Mouse (Mus musculus) ES-Bruce4 (cell line): Measurements from ENCODE around the gene Grb2. TPM values are rescaled to one million over a fixed set of nuclear protein-coding genes. Genes with fewer than 3 reads are reported as not detected.
A peak's percentile ranks its signal among the peaks of the same experiment; 100 is the strongest.

Experiments used
- H3K27ac ChIP-seq: 2 replicates; pipeline ENCODE4 v1.5.1; 2012; ENCODE audit warnings: low read length, inconsistent platforms; ENCODE audit not compliant: insufficient read depth
- H3K27me3 ChIP-seq: 2 replicates; pipeline ENCODE4 v1.6.1; 2012; ENCODE audit warnings: mild to moderate bottlenecking, low read length, inconsistent platforms; ENCODE audit not compliant: control insufficient read depth, poor library complexity, insufficient read depth, severe bottlenecking
- H3K36me3 ChIP-seq: 2 replicates; pipeline ENCODE4 v1.6.1; 2012; ENCODE audit warnings: inconsistent platforms, mild to moderate bottlenecking, low read length, moderate library complexity; ENCODE audit not compliant: control insufficient read depth, poor library complexity, insufficient read depth, severe bottlenecking
- H3K4me1 ChIP-seq: one replicate; pipeline ENCODE4 v1.8.1; 2011; ENCODE audit warnings: low read length; ENCODE audit not compliant: control insufficient read depth, insufficient read depth
- H3K4me3 ChIP-seq: 2 replicates; pipeline ENCODE4 v1.5.1; 2011; ENCODE audit warnings: low read depth, mild to moderate bottlenecking, low read length
- H3K9ac ChIP-seq: 2 replicates; pipeline ENCODE4 v1.6.1; 2012; ENCODE audit warnings: low read depth, mild to moderate bottlenecking, inconsistent platforms; ENCODE audit not compliant: poor library complexity, severe bottlenecking
- H3K9me3 ChIP-seq: replicated peaks from 2 replicates; pipeline ENCODE4 v1.6.1; 2012; ENCODE audit warnings: mild to moderate bottlenecking, low read length, inconsistent platforms; ENCODE audit not compliant: control insufficient read depth, poor library complexity, insufficient read depth, severe bottlenecking
- CTCF ChIP-seq: IDR thresholded peaks from one replicate; pipeline ENCODE4 v1.8.1; 2011; ENCODE audit warnings: low read depth, low read length
- EP300 ChIP-seq: IDR thresholded peaks from 2 replicates; pipeline ENCODE4 v1.6.1; 2011; ENCODE audit warnings: low read depth, low read length; ENCODE audit not compliant: insufficient read depth
- POLR2A ChIP-seq: IDR thresholded peaks from one replicate; pipeline ENCODE4 v1.8.1; 2011; ENCODE audit warnings: low read length; ENCODE audit not compliant: insufficient read depth
- polyA plus RNA-seq: library from polyadenylated mRNA; stranded (reverse); fragments of >200 nt; gene quantifications from 2 replicates; pipeline ENCODE4 v1.2.4, GENCODE M21; 2011; ENCODE audit warnings: low read depth; ENCODE audit not compliant: missing spikeins, insufficient read depth, insufficient read length

Grb2 gene
- polyA plus RNA-seq, 1 experiment, result 75.0 TPM

- Histone ChIP-seq H3K4me1 (peaks cover 5% of the 10 kb centered on the region), H3K9me3 (no peaks in the 10 kb centered on the region), H3K4me3 (peak overlapping the region; percentile 18), H3K27ac (peak overlapping the region; percentile 86), H3K27me3 (no peaks in the 10 kb centered on the region), H3K36me3 (0 out of 2 replicates have a peak, but pooled peaks cover 6% of the 10 kb centered on the region), H3K9ac (peak overlapping the region; percentile 62)
- no peak for TF ChIP-seq POLR2A
- TF ChIP-seq CTCF, result no peak
- TF ChIP-seq EP300, result peak; percentile 66; the same call in 1 of the 2 replicates
Measured at GRCm38 (mm10) chr11:115615108-115615825, 93.1 kb downstream of the Grb2 start.

- TF ChIP-seq POLR2A, result peak; percentile 32
- no peak for TF ChIP-seq CTCF
- TF ChIP-seq EP300, result 0 out of 2 replicates have a peak, but pooled peaks have one; percentile 3
- peak overlapping the region; percentile 86 for H3K27ac ChIP-seq
- no peaks in the 10 kb centered on the region for H3K9me3 ChIP-seq
- H3K9ac ChIP-seq, result peak overlapping the region; percentile 62
- no peaks in the 10 kb centered on the region for H3K27me3 ChIP-seq
- H3K36me3 ChIP-seq, result 0 out of 2 replicates have a peak, but pooled peaks cover 6% of the 10 kb centered on the region
- peaks cover 5% of the 10 kb centered on the region for H3K4me1 ChIP-seq
- H3K4me3 ChIP-seq, result 0 out of 2 replicates have a peak overlapping the region, but pooled peaks have one; percentile 3
Measured at GRCm38 (mm10) chr11:115614346-115615107, 93.9 kb downstream of the Grb2 start.

GRCm38 (mm10) chr11:115613138-115613945 lies 95.1 kb downstream of the Grb2 start:
- Histone ChIP-seq H3K36me3 (0 out of 2 replicates have a peak, but pooled peaks cover 6% of the 10 kb centered on the region), H3K4me3 (peak overlapping the region; percentile 64)

GRCm38 (mm10) chr11:115612410-115613137 lies 95.8 kb downstream of the Grb2 start, which contains the start of gene Mif4gd:
Mif4gd (minus strand) TSS chr11:115612969.
- no peaks in the 10 kb centered on the region for H3K9me3 ChIP-seq
- peak within 1 kb of the TSS; percentile 90 for H3K4me3 ChIP-seq
- peak within 1 kb of the TSS; percentile 80 for H3K27ac ChIP-seq
- H3K9ac ChIP-seq, result peak within 1 kb of the TSS; percentile 88
- H3K36me3 ChIP-seq, result peaks cover 14% of the 10 kb centered on the region
- no peaks in the 10 kb centered on the region for H3K27me3 ChIP-seq
- TF ChIP-seq CTCF, result peak; percentile 19
- TF ChIP-seq EP300, result 0 out of 2 replicates have a peak, but pooled peaks have one; percentile 20
- TF ChIP-seq POLR2A, result peak; percentile 83
- H3K4me1 ChIP-seq, result peaks cover 5% of the 10 kb centered on the region

More at GRCm38 (mm10) chr11:115613138-115613945, 95.1 kb downstream of the Grb2 start:
- no peaks in the 10 kb centered on the region for H3K27me3 ChIP-seq
- TF ChIP-seq EP300 (no peak), POLR2A (no peak), CTCF (no peak)
- peaks cover 5% of the 10 kb centered on the region for H3K4me1 ChIP-seq
- peak overlapping the region; percentile 77 for H3K27ac ChIP-seq
- no peaks in the 10 kb centered on the region for H3K9me3 ChIP-seq
- peak overlapping the region; percentile 88 for H3K9ac ChIP-seq

- TF ChIP-seq CTCF, result no peak
- TF ChIP-seq EP300, result no peak
- TF ChIP-seq POLR2A, result no peak
- peak overlapping the region; percentile 54 for H3K27ac ChIP-seq
- peaks cover 5% of the 10 kb centered on the region for H3K4me1 ChIP-seq
- peak overlapping the region; percentile 89 for H3K4me3 ChIP-seq
- H3K27me3 ChIP-seq, result no peaks in the 10 kb centered on the region
- peak overlapping the region; percentile 88 for H3K9ac ChIP-seq
- H3K36me3 ChIP-seq, result peaks cover 18% of the 10 kb centered on the region
- no peaks in the 10 kb centered on the region for H3K9me3 ChIP-seq
Measured at GRCm38 (mm10) chr11:115612059-115612409, 96.4 kb downstream of the Grb2 start.
